ENCODE assay signal across 8 mouse cellular contexts in genomic region chr11:43775469-43776323, GRCm38 (mm10). TPM values are rescaled to one million over a fixed set of nuclear protein-coding genes. Genes with fewer than 3 reads are reported as not detected.
A peak's percentile ranks its signal among the peaks of the same experiment; 100 is the strongest.
DNase-seq lines count a peak whose midpoint lies in the region; ATAC-seq and TF ChIP-seq lines count a peak whose summit lies in the region.

No protein-coding gene starts in this region.

- no peak for TF ChIP-seq CTCF in stomach, postnatal 0 days (IDR thresholded peaks at IDR 0.05; ENCODE audit: low read depth)

- H3K27me3 ChIP-seq in intestine, embryonic 16.5 days (replicated peaks; ENCODE audit: control insufficient read depth, insufficient read depth, low read length): peaks cover 12% of the 10 kb centered on the region
- peaks cover 6% of the 10 kb centered on the region; the same call in 1 of the 2 replicates for H3K27me3 ChIP-seq in lung, embryonic 16.5 days (ENCODE audit: control insufficient read depth, insufficient read depth, low read depth, low read length)
- H3K27me3 ChIP-seq in stomach, postnatal 0 days (ENCODE audit: control insufficient read depth, insufficient read depth, low read length): no peaks in the 10 kb centered on the region

- TF ChIP-seq EP300 in stomach, postnatal 0 days (optimal IDR thresholded peaks at IDR 0.05): no peak

- H3K36me3 ChIP-seq in intestine, embryonic 16.5 days (ENCODE audit: control insufficient read depth, insufficient read depth, low read length): no peaks in the 10 kb centered on the region
- no peaks in the 10 kb centered on the region for H3K36me3 ChIP-seq in lung, embryonic 16.5 days (ENCODE audit: control insufficient read depth, insufficient read depth, low read length)
- H3K36me3 ChIP-seq in stomach, postnatal 0 days (ENCODE audit: control insufficient read depth, insufficient read depth, low read length): no peaks in the 10 kb centered on the region

- H3K4me2 ChIP-seq in intestine, embryonic 16.5 days (ENCODE audit: low read depth, low read length): peak overlapping the region; percentile 67
- H3K4me2 ChIP-seq in lung, embryonic 16.5 days (ENCODE audit: low read depth, low read length): peak overlapping the region; percentile 59
- H3K4me2 ChIP-seq in stomach, postnatal 0 days (replicated peaks; ENCODE audit: low read depth): peak overlapping the region; percentile 59

- DNase-seq in frontal cortex, postnatal 25 days (ENCODE audit: low spot score in 2 of 2): no peak
- peak; percentile 7 for DNase-seq in urinary bladder, postnatal 25 days (ENCODE audit: low spot score)
- no peak for DNase-seq in urinary bladder, postnatal 36 days (ENCODE audit: low spot score in 2 of 2)
- peak; percentile 39 for DNase-seq in stomach, postnatal 0 days (ENCODE audit: low spot score)
- DNase-seq in layer of hippocampus, postnatal 14 days (ENCODE audit: low spot score in 2 of 2): no peak

- peak overlapping the region; percentile 46; the same call in 1 of the 2 replicates for H3K9ac ChIP-seq in intestine, embryonic 16.5 days (ENCODE audit: low read depth, low read length)
- H3K9ac ChIP-seq in lung, embryonic 16.5 days (ENCODE audit: low read length): peak overlapping the region; percentile 56
- no peak overlapping the region for H3K9ac ChIP-seq in stomach, postnatal 0 days (ENCODE audit: low read length)

- H3K9me3 ChIP-seq in intestine, embryonic 16.5 days (ENCODE audit: control insufficient read depth, low read length): no peaks in the 10 kb centered on the region
- no peaks in the 10 kb centered on the region for H3K9me3 ChIP-seq in lung, embryonic 16.5 days (ENCODE audit: control insufficient read depth, low read length)
- no peaks in the 10 kb centered on the region for H3K9me3 ChIP-seq in stomach, postnatal 0 days (ENCODE audit: control insufficient read depth, low read length)

- H3K4me3 ChIP-seq in intestine, embryonic 16.5 days (ENCODE audit: low read length): peak overlapping the region; percentile 43
- H3K4me3 ChIP-seq in lung, embryonic 16.5 days (ENCODE audit: low read length): peak overlapping the region; percentile 47
- peak overlapping the region; percentile 31 for H3K4me3 ChIP-seq in stomach, postnatal 0 days (ENCODE audit: low read depth, low read length)

- ATAC-seq in frontal cortex, adult (ENCODE audit: low TSS enrichment): 0 out of 2 replicates have a peak, but pooled peaks have one; percentile 33
- peak; percentile 63 for ATAC-seq in intestine, embryonic 16.5 days
- no peak for ATAC-seq in lung, embryonic 16.5 days (ENCODE audit: low read depth)
- 0 out of 2 replicates have a peak, but pooled peaks have one; percentile 26 for ATAC-seq in stomach, postnatal 0 days (ENCODE audit: low FRiP score, low TSS enrichment)

- 14% methylated on average over 63 of the region's 63 CpGs for WGBS in intestine, embryonic 16.5 days
- WGBS in lung, embryonic 16.5 days: 12% methylated on average over 61 of the region's 63 CpGs
- 13% methylated on average over 63 of the region's 63 CpGs for WGBS in stomach, postnatal 0 days

- no peak overlapping the region for H3K27ac ChIP-seq in intestine, embryonic 16.5 days (ENCODE audit: low read length)
- H3K27ac ChIP-seq in lung, embryonic 16.5 days (ENCODE audit: low read length): peak overlapping the region; percentile 69
- H3K27ac ChIP-seq in stomach, postnatal 0 days (replicated peaks): no peak overlapping the region

- peaks cover 8% of the 10 kb centered on the region; the same call in 1 of the 2 replicates for H3K4me1 ChIP-seq in intestine, embryonic 16.5 days (ENCODE audit: control insufficient read depth, insufficient read depth, low read length)
- H3K4me1 ChIP-seq in lung, embryonic 16.5 days (replicated peaks; ENCODE audit: control insufficient read depth, insufficient read depth, low read length): peaks cover 14% of the 10 kb centered on the region
- no peaks in the 10 kb centered on the region for H3K4me1 ChIP-seq in stomach, postnatal 0 days (replicated peaks; ENCODE audit: control insufficient read depth, insufficient read depth)

RNA-seq across cellular contexts. Expression of gene Ttc1, which starts 27.9 kb away (rescaled TPM):
- 50.7 and 53.7 TPM in 2 replicates for polyA plus RNA-seq in intestine, embryonic 16.5 days (2015; fragmentation: Nextera tagmentation; extraction: Ambion mirVana)
- polyA plus RNA-seq in lung, embryonic 16.5 days (2015; fragmentation: Nextera tagmentation; extraction: Ambion mirVana): 57.9 and 64.6 TPM in 2 replicates
- 54.7 TPM in 2 replicates for polyA plus RNA-seq in stomach, postnatal 0 days (2015; fragmentation: Nextera tagmentation; extraction: Ambion mirVana)
- 10 to 100 TPM; 48.1 to 48.4 TPM for total RNA-seq in layer of hippocampus, postnatal 14 days (2021)

Comparison
In these comparisons a context has a peak if more than half of its experiments do, and no peak if none do; other contexts are left out.
1. DNase-seq: peak in urinary bladder, postnatal 25 days (single experiment) and stomach, postnatal 0 days (single experiment); none in frontal cortex, postnatal 25 days (0 of 2), urinary bladder, postnatal 36 days (0 of 2) and layer of hippocampus, postnatal 14 days (0 of 2).
2. Peak in every context shown above with its lines, with median percentiles within 50 percentile points of each other: H3K4me2 ChIP-seq and H3K4me3 ChIP-seq.